Mouse (Mus musculus): ENCODE measurements around the gene Wdhd1. TPM values are rescaled to one million over a fixed set of nuclear protein-coding genes. Genes with fewer than 3 reads are reported as not detected.
A peak's percentile ranks its signal among the peaks of the same experiment; 100 is the strongest.

The Wdhd1 gene
- total and polyA plus RNA-seq, 3 experiments, result 51.6 to 91.5 TPM; not detected in 1

GRCm38 (mm10) chr14:47196711-47197110 is 79.9 kb downstream of the Wdhd1 start:
- Histone ChIP-seq H3K27ac (ENCODE audit: control insufficient read depth, low read depth, low read length) (no peak overlapping the region), H3K79me2 (ENCODE audit: control insufficient read depth, insufficient read depth, low read length, poor library complexity) (no peaks in the 10 kb centered on the region), H3K27me3 (ENCODE audit: control insufficient read depth in 1 of 2, insufficient read depth in 2 of 2, low read length in 2 of 2) (no peaks in the 10 kb centered on the region)

GRCm38 (mm10) chr14:47194096-47194495 is 82.6 kb downstream of the Wdhd1 start:
- no peak overlapping the region for H3K27ac ChIP-seq (ENCODE audit: control insufficient read depth, low read depth, low read length)
- peaks cover 0 to 6% of the 10 kb centered on the region in 2 experiments; a peak in 2 of 4 replicates for H3K36me3 ChIP-seq (ENCODE audit: control insufficient read depth in 1 of 2, insufficient read depth in 2 of 2, low read length in 2 of 2)
- H3K4me3 ChIP-seq (ENCODE audit: control insufficient read depth in 1 of 2, insufficient read depth in 1 of 2, low read depth in 2 of 2, low read length in 2 of 2), result no peak overlapping the region
- no peaks in the 10 kb centered on the region for H3K9me3 ChIP-seq (replicated peaks; ENCODE audit: insufficient read depth, low read length)
- no peaks in the 10 kb centered on the region for H3K27me3 ChIP-seq (ENCODE audit: control insufficient read depth in 1 of 2, insufficient read depth in 2 of 2, low read length in 2 of 2)
- H3K4me1 ChIP-seq (ENCODE audit: control insufficient read depth in 1 of 2, insufficient read depth in 2 of 2, low read length in 2 of 2), result peaks cover 4 to 6% of the 10 kb centered on the region in 2 experiments
- DNase-seq (ENCODE audit: low read depth, low spot score), result peak; percentile 61
- H3K9ac ChIP-seq (ENCODE audit: control insufficient read depth, low read depth, low read length, poor library complexity, severe bottlenecking), result no peak overlapping the region
- peaks cover under 1% of the 10 kb centered on the region; the same call in 1 of the 2 replicates for H3K79me2 ChIP-seq (ENCODE audit: control insufficient read depth, insufficient read depth, low read length, poor library complexity)
- TF ChIP-seq GATA1 (IDR thresholded peaks at IDR 0.05; ENCODE audit: low read depth, low read length) (no peak), NELFE (IDR thresholded peaks at IDR 0.05; ENCODE audit: low read depth, low read length) (no peak), MYC (IDR thresholded peaks at IDR 0.05; ENCODE audit: low read depth, low read length) (no peak), CTCF (IDR thresholded peaks at IDR 0.05 in 2 of 3, conservative IDR thresholded peaks at IDR 0.05 in 1 of 3; ENCODE audit: control insufficient read depth in 1 of 3, insufficient read depth in 1 of 3, low read depth in 2 of 3, low read length in 3 of 3, poor library complexity in 1 of 3, severe bottlenecking in 1 of 3) (peak; percentile 52 to 66 (median 63)), USF1 (IDR thresholded peaks at IDR 0.05; ENCODE audit: low read depth, low read length) (no peak), MEF2A (IDR thresholded peaks at IDR 0.05; ENCODE audit: extremely low read depth, insufficient replicate concordance, low read depth, low read length, poor library complexity, severe bottlenecking) (no peak), MAX (IDR thresholded peaks at IDR 0.05; ENCODE audit: low read length) (no peak), HCFC1 (IDR thresholded peaks at IDR 0.05; ENCODE audit: low read depth, low read length) (no peak), RCOR1 (IDR thresholded peaks at IDR 0.05; ENCODE audit: low read depth, low read length) (no peak), ZNF384 (IDR thresholded peaks at IDR 0.05; ENCODE audit: low read depth, low read length) (no peak), NRF1 (IDR thresholded peaks at IDR 0.05; ENCODE audit: insufficient read depth, low read depth, low read length, poor library complexity, severe bottlenecking) (no peak), GABPA (IDR thresholded peaks at IDR 0.05; ENCODE audit: low read depth, low read length) (no peak), SMC3 (IDR thresholded peaks at IDR 0.05; ENCODE audit: low read depth, low read length) (peak; percentile 54), ZKSCAN1 (IDR thresholded peaks at IDR 0.05; ENCODE audit: low read depth, low read length) (no peak), EP300 (IDR thresholded peaks at IDR 0.05; ENCODE audit: low read depth in 1 of 2, low read length in 2 of 2) (0 out of 4 replicates have a peak, but pooled peaks of 1 of the 2 experiments have one; percentile 7), TAL1 (IDR thresholded peaks at IDR 0.05; ENCODE audit: low read length) (no peak), RAD21 (IDR thresholded peaks at IDR 0.05; ENCODE audit: low read depth, low read length) (peak; percentile 17), CHD2 (IDR thresholded peaks at IDR 0.05; ENCODE audit: low read length) (no peak), ELF1 (IDR thresholded peaks at IDR 0.05; ENCODE audit: low read depth, low read length) (0 out of 2 replicates have a peak, but pooled peaks have one; percentile 26), TCF12 (IDR thresholded peaks at IDR 0.05; ENCODE audit: low read depth, low read length) (no peak), POLR2A (IDR thresholded peaks at IDR 0.05; ENCODE audit: control insufficient read depth in 1 of 2, insufficient read depth in 1 of 2, low read depth in 1 of 2, low read length in 2 of 2, poor library complexity in 1 of 2) (no peak), JUND (IDR thresholded peaks at IDR 0.05; ENCODE audit: low read depth, low read length) (no peak), ZMIZ1 (IDR thresholded peaks at IDR 0.05; ENCODE audit: low read depth, low read length) (no peak), MYB (IDR thresholded peaks at IDR 0.05; ENCODE audit: low read depth, low read length) (no peak), MAZ (IDR thresholded peaks at IDR 0.05; ENCODE audit: low read depth, low read length) (no peak), USF2 (IDR thresholded peaks at IDR 0.05; ENCODE audit: borderline replicate concordance in 1 of 2, insufficient read depth in 1 of 2, low read depth in 1 of 2, low read length in 2 of 2) (no peak), POLR2AphosphoS5 (IDR thresholded peaks at IDR 0.05; ENCODE audit: borderline replicate concordance, low read depth, low read length) (no peak), ZC3H11A (IDR thresholded peaks at IDR 0.05; ENCODE audit: low read depth, low read length) (0 out of 2 replicates have a peak, but pooled peaks have one; percentile 1), E2F4 (IDR thresholded peaks at IDR 0.05; ENCODE audit: borderline replicate concordance, low read depth, low read length) (no peak)

More at GRCm38 (mm10) chr14:47196711-47197110, 79.9 kb downstream of the Wdhd1 start:
- no peaks in the 10 kb centered on the region for H3K36me3 ChIP-seq (ENCODE audit: control insufficient read depth in 1 of 2, insufficient read depth in 2 of 2, low read length in 2 of 2)
- no peak overlapping the region for H3K4me3 ChIP-seq (ENCODE audit: control insufficient read depth in 1 of 2, insufficient read depth in 1 of 2, low read depth in 2 of 2, low read length in 2 of 2)
- TF ChIP-seq USF2 (IDR thresholded peaks at IDR 0.05; ENCODE audit: borderline replicate concordance in 1 of 2, insufficient read depth in 1 of 2, low read depth in 1 of 2, low read length in 2 of 2), result no peak
- no peak for TF ChIP-seq POLR2A (IDR thresholded peaks at IDR 0.05; ENCODE audit: control insufficient read depth in 1 of 2, insufficient read depth in 1 of 2, low read depth in 1 of 2, low read length in 2 of 2, poor library complexity in 1 of 2)
- TF ChIP-seq CHD2 (IDR thresholded peaks at IDR 0.05; ENCODE audit: low read length), result no peak
- no peak for TF ChIP-seq JUND (IDR thresholded peaks at IDR 0.05; ENCODE audit: low read depth, low read length)
- TF ChIP-seq E2F4 (IDR thresholded peaks at IDR 0.05; ENCODE audit: borderline replicate concordance, low read depth, low read length), result no peak
- no peak for TF ChIP-seq MYB (IDR thresholded peaks at IDR 0.05; ENCODE audit: low read depth, low read length)
- no peak for TF ChIP-seq EP300 (IDR thresholded peaks at IDR 0.05; ENCODE audit: low read depth in 1 of 2, low read length in 2 of 2)
- no peak for TF ChIP-seq CHD1 (IDR thresholded peaks at IDR 0.05; ENCODE audit: low read depth, low read length)
- no peaks in the 10 kb centered on the region; a peak in 1 of 4 replicates for H3K4me1 ChIP-seq (ENCODE audit: control insufficient read depth in 1 of 2, insufficient read depth in 2 of 2, low read length in 2 of 2)
- no peak overlapping the region for H3K9ac ChIP-seq (ENCODE audit: control insufficient read depth, low read depth, low read length, poor library complexity, severe bottlenecking)
- H3K9me3 ChIP-seq (replicated peaks; ENCODE audit: insufficient read depth, low read length), result no peaks in the 10 kb centered on the region
- no peak for DNase-seq (ENCODE audit: low read depth, low spot score)
